Mouse (Mus musculus) forebrain, postnatal 0 days (tissue): ENCODE data around the gene Nphs2. TPM values are rescaled to one million over a fixed set of nuclear protein-coding genes. Genes with fewer than 3 reads are reported as not detected.
"Not testable (repeated sequence)": the region's sequence is repeated elsewhere in the genome, so short reads cannot be mapped to it uniquely, and the experiment has no call there.

ENCODE experiments used
- ATAC-seq: fragments of 200-750 bp; cut with Nextera tagmentation; 2 replicates; pipeline ENCODE4 v1.8.0; 2017; ENCODE audit warnings: mild to moderate bottlenecking, moderate library complexity
- DNase-seq: peaks from one replicate; pipeline ENCODE4 v3.0.0-alpha.2; 2015
- H3K27ac ChIP-seq: fragments of 300-500 bp; sonication (generic); 2 replicates; pipeline ENCODE4 v1.5.1; 2014; ENCODE audit warnings: low read depth, mild to moderate bottlenecking, antibody characterized with exemption, low read length, moderate library complexity, mixed read lengths
- H3K27me3 ChIP-seq: fragments of 300-500 bp; sonication (generic); 2 replicates; pipeline ENCODE4 v1.6.1; 2014; ENCODE audit warnings: mild to moderate bottlenecking, low read length, mixed read lengths; ENCODE audit not compliant: insufficient read depth
- H3K36me3 ChIP-seq: fragments of 300-500 bp; sonication (generic); 2 replicates; pipeline ENCODE4 v1.6.1; 2014; ENCODE audit warnings: mild to moderate bottlenecking, moderate library complexity; ENCODE audit not compliant: insufficient read depth
- H3K4me1 ChIP-seq: fragments of 300-500 bp; sonication (generic); 2 replicates; pipeline ENCODE4 v1.6.1; 2014; ENCODE audit warnings: antibody characterized with exemption; ENCODE audit not compliant: insufficient read depth
- H3K4me2 ChIP-seq: fragments of 300-500 bp; sonication (generic); 2 replicates; pipeline ENCODE4 v1.6.1; 2014; ENCODE audit warnings: low read depth, mild to moderate bottlenecking, moderate library complexity
- H3K4me3 ChIP-seq: fragments of 300-500 bp; sonication (generic); 2 replicates; pipeline ENCODE4 v1.5.1; 2014; ENCODE audit warnings: low read depth, low read length, mixed read lengths
- H3K9ac ChIP-seq: fragments of 300-500 bp; sonication (generic); 2 replicates; pipeline ENCODE4 v1.6.1; 2014; ENCODE audit warnings: mild to moderate bottlenecking
- H3K9me3 ChIP-seq: fragments of 300-500 bp; sonication (generic); 2 replicates; pipeline ENCODE4 v1.6.1; 2016; ENCODE audit warnings: low read length
- CTCF ChIP-seq: sonication (generic); IDR thresholded peaks from 2 replicates; pipeline ENCODE4 v1.5.1; 2016; ENCODE audit warnings: antibody characterized with exemption, control low read depth, low read depth
- WGBS: fragments of 180-500 bp; shearing (Covaris S2); extraction: QIAGEN DNeasy Blood & Tissue Kit; methylation state at CpG from one replicate; pipeline ENCODE4 v1.1.7; 2014; 5-methylcytosine and 5-hydroxymethylcytosine counted together
- polyA plus RNA-seq: library from polyadenylated mRNA; unstranded; fragments of >200 nt; fragmentation: Nextera tagmentation; extraction: Ambion mirVana; gene quantifications from 2 replicates; pipeline ENCODE4 v1.2.1, GENCODE M21; 2015
- total RNA-seq: library from RNA; depleted of rRNA; stranded (reverse); fragments of >200 nt; gene quantifications from 2 replicates; pipeline ENCODE4 v1.2.3, GENCODE M21; 2014

The Nphs2 gene
- total and polyA plus RNA-seq, 2 experiments from 2014 or later = 1.4 to 2.4 TPM

- H3K4me2 ChIP-seq = no peak overlapping the region
- H3K4me3 ChIP-seq = no peak overlapping the region
- no peak for TF ChIP-seq CTCF
- no peaks in the 10 kb centered on the region for H3K27me3 ChIP-seq
- DNase-seq (no peak), ATAC-seq (no peak)
- no peak overlapping the region for H3K9ac ChIP-seq
- 81% methylated on average over 10 of the region's 10 CpGs for WGBS
- no peaks in the 10 kb centered on the region for H3K9me3 ChIP-seq
- H3K27ac ChIP-seq = no peak overlapping the region
- H3K36me3 ChIP-seq = no peaks in the 10 kb centered on the region
- no peaks in the 10 kb centered on the region for H3K4me1 ChIP-seq
Measured at GRCm38 (mm10) chr1:156284207-156284606, 26.3 kb upstream of the Nphs2 start.

GRCm38 (mm10) chr1:156284851-156285540 lies 25.5 kb upstream of the Nphs2 start:
- no peak for TF ChIP-seq CTCF
- no peak overlapping the region for H3K9ac ChIP-seq
- H3K4me1 ChIP-seq = no peaks in the 10 kb centered on the region
- DNase-seq (no peak), ATAC-seq (no peak)
- H3K27me3 ChIP-seq = no peaks in the 10 kb centered on the region
- no peaks in the 10 kb centered on the region for H3K9me3 ChIP-seq
- H3K27ac ChIP-seq = no peak overlapping the region
- H3K4me2 ChIP-seq = no peak overlapping the region
- 46% methylated on average over 9 of the region's 9 CpGs for WGBS
- H3K36me3 ChIP-seq = no peaks in the 10 kb centered on the region
- H3K4me3 ChIP-seq = no peak overlapping the region

- Histone ChIP-seq H3K36me3 (no peaks in the 10 kb centered on the region), H3K4me2 (no peak overlapping the region), H3K27ac (no peak overlapping the region), H3K9me3 (no peaks in the 10 kb centered on the region), H3K9ac (no peak overlapping the region), H3K4me1 (no peaks in the 10 kb centered on the region), H3K27me3 (no peaks in the 10 kb centered on the region), H3K4me3 (no peak overlapping the region)
- no peak for TF ChIP-seq CTCF
- WGBS = 89% methylated on average over 5 of the region's 5 CpGs
- ATAC-seq = no peak
- DNase-seq = no peak
Measured at GRCm38 (mm10) chr1:156285541-156285896, 25.0 kb upstream of the Nphs2 start.

GRCm38 (mm10) chr1:156288556-156289221 lies 21.8 kb upstream of the Nphs2 start:
- DNase-seq (no peak), ATAC-seq (no peak)
- 57% methylated on average over 9 of the region's 9 CpGs for WGBS
- H3K27me3 ChIP-seq = no peaks in the 10 kb centered on the region
- no peaks in the 10 kb centered on the region for H3K36me3 ChIP-seq
- no peak overlapping the region for H3K9ac ChIP-seq
- H3K4me2 ChIP-seq = no peak overlapping the region
- no peak overlapping the region for H3K27ac ChIP-seq
- H3K4me3 ChIP-seq = no peak overlapping the region
- H3K4me1 ChIP-seq = no peaks in the 10 kb centered on the region
- TF ChIP-seq CTCF = no peak
- no peaks in the 10 kb centered on the region for H3K9me3 ChIP-seq

GRCm38 (mm10) chr1:156289222-156289587 lies 21.3 kb upstream of the Nphs2 start:
- H3K9ac ChIP-seq, H3K4me3 ChIP-seq, DNase-seq, H3K27me3 ChIP-seq, H3K9me3 ChIP-seq, H3K4me2 ChIP-seq, H3K36me3 ChIP-seq, H3K27ac ChIP-seq, ATAC-seq, H3K4me1 ChIP-seq: not testable (repeated sequence)
- 78% methylated on average over 9 of the region's 10 CpGs for WGBS

GRCm38 (mm10) chr1:156290016-156290415 lies 20.5 kb upstream of the Nphs2 start:
- H3K9ac ChIP-seq = no peak overlapping the region
- ATAC-seq (no peak), DNase-seq (no peak)
- H3K36me3 ChIP-seq = no peaks in the 10 kb centered on the region
- H3K27me3 ChIP-seq = no peaks in the 10 kb centered on the region
- no peak overlapping the region for H3K4me2 ChIP-seq
- H3K9me3 ChIP-seq = no peaks in the 10 kb centered on the region
- 98% methylated on average over 6 of the region's 6 CpGs for WGBS
- no peak overlapping the region for H3K27ac ChIP-seq
- no peak for TF ChIP-seq CTCF
- no peaks in the 10 kb centered on the region for H3K4me1 ChIP-seq
- H3K4me3 ChIP-seq = no peak overlapping the region

GRCm38 (mm10) chr1:156302911-156303749 lies 7.4 kb upstream of the Nphs2 start, which contains the start of gene Tdrd5:
TSS of gene Tdrd5 (minus strand) at chr1:156303664.
- no peak for TF ChIP-seq CTCF

More at GRCm38 (mm10) chr1:156302911-156303749, 7.4 kb upstream of the Nphs2 start, which contains the start of gene Tdrd5:
- Histone ChIP-seq H3K4me2 (peak within 1 kb of the TSS; percentile 92), H3K27me3 (peaks cover 6% of the 10 kb centered on the region), H3K27ac (no peak within 1 kb of the TSS), H3K4me1 (no peaks in the 10 kb centered on the region), H3K9ac (peak within 1 kb of the TSS; percentile 65), H3K36me3 (no peaks in the 10 kb centered on the region), H3K9me3 (no peaks in the 10 kb centered on the region), H3K4me3 (peak within 1 kb of the TSS; percentile 69)
- DNase-seq = peak; percentile 68
- 4% methylated on average over 72 of the region's 85 CpGs for WGBS
- peak; percentile 91 for ATAC-seq
